Mouse (Mus musculus): ENCODE data around the gene Diablo. TPM values are rescaled to one million over a fixed set of nuclear protein-coding genes. Genes with fewer than 3 reads are reported as not detected.

Gene Diablo
- polyA plus RNA-seq, 1 experiment from 2014 or later = 131 TPM

DNA sequence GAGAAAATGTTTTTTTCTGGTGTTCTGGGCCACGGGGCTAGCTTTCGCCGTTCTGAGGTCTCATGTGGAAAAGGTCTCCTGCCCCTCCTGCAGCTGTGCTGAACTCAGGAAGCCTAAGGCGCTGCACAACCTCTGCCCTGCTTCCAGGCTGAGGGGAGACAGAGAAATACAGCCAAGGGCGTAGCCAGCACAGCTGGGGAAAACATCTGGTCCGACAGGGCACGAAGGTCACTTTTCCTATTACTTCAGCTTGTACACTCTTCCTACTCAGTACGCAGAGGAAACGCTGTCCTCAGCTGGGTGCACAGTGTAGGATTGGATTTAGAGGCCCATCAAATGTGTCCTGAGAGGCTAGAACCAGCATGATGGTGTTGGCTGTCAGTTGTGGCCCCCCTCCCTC, 34.0 kb downstream of the Diablo start:
- WGBS = 64% methylated on average over 9 of the region's 9 CpGs
- Histone ChIP-seq H3K4me1 (replicated peaks) (peaks cover 11% of the 10 kb centered on the region), H3K9ac (replicated peaks) (no peak overlapping the region), H3K4me3 (replicated peaks) (no peak overlapping the region), H3K27me3 (peaks cover 9% of the 10 kb centered on the region; the same call in 1 of the 2 replicates), H3K36me3 (no peaks in the 10 kb centered on the region), H3K4me2 (replicated peaks) (no peak overlapping the region), H3K27ac (no peak overlapping the region), H3K9me3 (no peaks in the 10 kb centered on the region)
- no peak for ATAC-seq

DNA sequence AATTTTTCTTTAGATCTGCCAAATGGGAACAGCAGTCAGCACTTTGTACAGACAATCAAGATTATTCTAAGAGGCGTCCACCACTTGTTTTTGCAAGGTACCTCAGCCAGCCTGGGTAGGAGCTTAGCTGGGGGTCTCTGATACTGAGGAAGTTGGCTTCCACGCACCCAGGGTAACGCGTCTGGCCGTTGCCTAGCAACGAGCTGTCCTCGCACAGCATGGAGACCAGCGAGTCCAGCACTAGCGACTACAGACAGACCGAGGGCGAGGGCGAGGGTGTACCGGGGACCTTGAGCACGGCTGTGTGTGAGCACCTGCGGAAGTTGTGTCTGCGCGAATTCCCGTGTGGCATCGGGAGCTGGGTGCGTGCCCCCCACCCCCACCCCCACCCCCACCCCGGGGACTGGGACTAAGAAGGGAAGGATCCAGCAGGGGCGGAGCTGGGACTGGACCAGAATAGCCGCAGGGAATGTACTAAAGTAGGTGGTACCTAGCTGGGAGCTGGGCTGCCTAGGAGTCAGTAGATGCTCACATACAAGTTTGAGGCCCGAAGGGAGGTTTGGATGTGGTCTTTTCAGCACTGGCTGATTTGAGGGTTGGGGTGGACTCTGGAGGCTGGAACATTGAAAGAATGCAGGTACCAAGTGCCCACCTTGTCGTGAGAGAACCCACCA, 34.7 kb downstream of the Diablo start, which contains the start of the genes Lrrc43 and Il31:
Lrrc43 (plus strand) TSS at position 194 of the 674 bp plus-strand sequence.
Il31 (minus strand) TSS at position 378 of the 674 bp plus-strand sequence.
- peak; percentile 85 for ATAC-seq
- Histone ChIP-seq H3K9me3 (no peaks in the 10 kb centered on the region), H3K27ac (no peak within 1 kb of the TSS), H3K27me3 (peaks cover 9% of the 10 kb centered on the region; the same call in 1 of the 2 replicates), H3K9ac (replicated peaks) (no peak within 1 kb of the TSS), H3K4me2 (replicated peaks) (peak within 1 kb of the TSS; percentile 57), H3K36me3 (no peaks in the 10 kb centered on the region), H3K4me3 (replicated peaks) (peak within 1 kb of the TSS; percentile 30), H3K4me1 (replicated peaks) (peaks cover 11% of the 10 kb centered on the region)
- WGBS = 6% methylated on average over 25 of the region's 25 CpGs

DNA sequence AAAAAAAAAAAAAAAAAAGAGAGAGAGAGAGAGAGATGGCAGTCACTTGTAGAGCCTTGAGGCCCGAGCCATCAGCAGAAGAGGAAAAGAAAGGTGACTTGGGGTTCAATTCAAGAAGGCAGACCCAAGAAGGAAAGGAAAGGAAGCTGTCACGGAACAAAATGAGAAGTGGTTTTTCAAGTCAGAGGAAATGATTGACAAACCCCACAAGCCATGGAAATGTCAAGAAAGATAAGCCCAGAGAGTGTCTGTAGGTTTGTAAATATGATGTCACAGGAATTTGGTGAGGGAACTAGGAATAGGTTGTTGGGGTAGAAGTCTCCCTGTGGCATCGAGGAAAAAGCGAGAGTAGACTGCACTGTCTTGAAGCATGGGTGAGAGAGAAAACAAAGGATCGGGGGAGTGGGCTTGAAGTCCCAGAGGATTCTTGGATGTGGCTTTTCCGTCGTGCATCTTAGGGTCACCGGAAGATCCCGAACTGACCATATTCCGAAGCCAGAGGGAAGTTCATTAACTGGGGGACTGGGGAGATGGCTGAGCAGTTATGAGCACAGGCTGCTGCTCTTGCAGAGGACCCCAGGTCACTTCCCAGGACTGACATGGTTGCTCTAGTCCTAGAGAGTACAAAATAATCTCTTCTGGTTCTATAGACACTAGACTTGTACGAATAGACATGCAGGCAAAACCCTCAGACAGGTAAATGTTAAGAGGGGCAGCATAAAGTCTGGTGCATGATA, 36.1 kb downstream of the Diablo start:
- 87% methylated on average over 11 of the region's 11 CpGs for WGBS
- H3K36me3 ChIP-seq = no peaks in the 10 kb centered on the region
- no peak overlapping the region for H3K4me2 ChIP-seq (replicated peaks)
- ATAC-seq = no peak
- no peak overlapping the region for H3K9ac ChIP-seq (replicated peaks)
- H3K9me3 ChIP-seq = no peaks in the 10 kb centered on the region
- peaks cover 9% of the 10 kb centered on the region; the same call in 1 of the 2 replicates for H3K27me3 ChIP-seq
- H3K27ac ChIP-seq = no peak overlapping the region
- no peak overlapping the region for H3K4me3 ChIP-seq (replicated peaks)
- peaks cover 11% of the 10 kb centered on the region for H3K4me1 ChIP-seq (replicated peaks)

DNA sequence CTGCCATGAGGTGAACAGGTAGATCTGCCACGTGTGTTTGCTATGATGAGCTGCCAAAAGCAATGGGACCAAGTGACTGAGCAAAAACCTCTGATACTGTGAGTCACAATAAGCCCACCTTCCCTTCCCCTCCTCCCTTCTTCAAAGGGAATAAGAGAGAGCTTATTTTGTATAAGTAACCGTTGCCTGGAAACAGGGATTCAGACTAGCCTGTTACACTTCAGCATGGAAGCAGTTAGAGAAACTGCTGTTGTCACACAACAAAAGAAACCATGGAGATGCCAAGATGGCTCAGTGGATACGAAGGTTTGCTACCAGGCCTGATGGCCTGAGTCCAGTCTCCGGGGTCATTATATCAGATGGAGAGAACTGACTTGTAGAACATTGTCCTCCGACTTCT, 50.2 kb downstream of the Diablo start:
- no peaks in the 10 kb centered on the region; the same call in 1 of the 2 replicates for H3K9me3 ChIP-seq
- WGBS = 64% methylated on average over 5 of the region's 5 CpGs
- H3K27ac ChIP-seq = no peak overlapping the region
- no peaks in the 10 kb centered on the region; the same call in 1 of the 2 replicates for H3K4me1 ChIP-seq (replicated peaks)
- H3K4me3 ChIP-seq (replicated peaks) = no peak overlapping the region
- H3K4me2 ChIP-seq (replicated peaks) = no peak overlapping the region
- no peaks in the 10 kb centered on the region for H3K27me3 ChIP-seq
- no peaks in the 10 kb centered on the region for H3K36me3 ChIP-seq
- H3K9ac ChIP-seq (replicated peaks) = no peak overlapping the region
- ATAC-seq = no peak

DNA sequence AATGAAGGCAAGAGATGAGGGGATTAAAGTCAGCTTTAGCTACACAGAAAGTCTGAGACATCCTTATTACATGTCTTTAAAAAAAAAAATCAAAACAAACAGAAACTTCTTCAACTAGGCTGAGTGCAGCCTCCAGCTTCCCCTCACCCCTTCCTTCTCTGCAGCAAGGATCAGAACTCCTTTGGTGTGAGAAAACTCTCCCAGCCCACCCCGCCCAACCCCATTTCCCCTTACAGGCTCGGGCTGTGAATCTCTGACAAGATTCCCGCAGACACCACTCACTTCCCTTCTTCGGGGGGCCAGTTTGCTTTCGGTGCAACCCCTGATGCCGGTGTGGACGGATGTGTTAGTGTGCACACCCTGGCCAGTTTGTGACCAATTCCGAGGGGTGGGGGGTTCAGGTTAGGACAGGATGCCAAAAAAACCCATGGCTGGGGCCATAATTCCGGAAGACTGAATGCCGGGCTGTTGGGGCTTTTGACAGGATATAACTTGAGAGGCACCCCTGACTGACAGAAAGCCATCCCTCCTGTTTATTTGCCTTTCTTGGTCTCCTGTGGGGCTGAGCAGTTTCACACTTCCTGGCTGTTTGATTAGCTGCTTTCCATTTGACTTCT, 53.1 kb downstream of the Diablo start:
- H3K9ac ChIP-seq (replicated peaks) = no peak overlapping the region
- no peaks in the 10 kb centered on the region for H3K27me3 ChIP-seq
- H3K9me3 ChIP-seq = no peaks in the 10 kb centered on the region
- no peak overlapping the region for H3K4me3 ChIP-seq (replicated peaks)
- no peaks in the 10 kb centered on the region; the same call in 1 of the 2 replicates for H3K4me1 ChIP-seq (replicated peaks)
- H3K27ac ChIP-seq = no peak overlapping the region
- no peaks in the 10 kb centered on the region for H3K36me3 ChIP-seq
- H3K4me2 ChIP-seq (replicated peaks) = no peak overlapping the region
- WGBS = 67% methylated on average over 10 of the region's 10 CpGs
- no peak for ATAC-seq

DNA sequence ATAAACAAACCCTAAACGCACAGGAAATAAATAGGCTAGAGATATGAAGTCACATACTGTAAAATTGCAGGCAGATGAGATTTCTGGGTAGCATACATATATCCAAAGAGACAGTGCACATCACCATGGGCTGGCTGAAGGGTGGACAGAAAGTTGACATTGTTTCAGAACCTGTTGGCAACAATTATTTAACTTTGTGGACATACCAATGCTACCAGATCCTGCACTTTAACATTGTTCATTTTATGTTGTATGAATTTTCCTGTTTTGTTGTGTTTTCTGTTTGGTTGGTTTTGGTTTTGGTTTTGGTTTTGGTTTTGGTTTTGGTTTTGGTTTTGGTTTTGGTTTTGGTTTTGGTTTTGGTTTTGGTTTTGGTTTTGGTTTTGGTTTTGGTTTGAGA, 59.3 kb downstream of the Diablo start:
- Histone ChIP-seq H3K4me2 (replicated peaks) (no peak overlapping the region), H3K4me3 (replicated peaks) (no peak overlapping the region), H3K9me3 (no peaks in the 10 kb centered on the region), H3K4me1 (replicated peaks) (no peaks in the 10 kb centered on the region), H3K27me3 (no peaks in the 10 kb centered on the region), H3K9ac (replicated peaks) (no peak overlapping the region), H3K27ac (no peak overlapping the region), H3K36me3 (no peaks in the 10 kb centered on the region)
- 100% methylated on average over 1 of the region's 1 CpGs for WGBS
- no peak for ATAC-seq

DNA sequence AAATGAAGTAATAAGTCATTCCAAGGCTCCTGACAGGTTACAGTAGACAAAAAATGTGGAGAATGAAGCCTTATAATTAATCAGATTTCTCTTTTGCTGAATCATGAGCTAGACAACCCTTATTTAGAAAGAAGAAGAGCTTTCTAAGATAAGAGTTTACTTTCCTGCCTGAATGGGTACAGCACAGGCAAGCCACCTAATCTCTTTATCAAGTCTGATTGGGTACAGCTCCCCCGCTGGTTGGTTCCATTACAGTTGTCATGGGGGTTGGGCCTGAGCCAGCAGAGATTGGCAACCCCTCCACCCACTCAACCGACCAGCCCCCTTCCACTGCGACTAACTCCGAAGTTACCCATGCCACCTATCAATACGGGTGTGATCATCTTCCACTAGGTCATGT, 62.6 kb downstream of the Diablo start:
- no peak for ATAC-seq
- peaks cover 21% of the 10 kb centered on the region for H3K36me3 ChIP-seq
- no peak overlapping the region for H3K4me2 ChIP-seq (replicated peaks)
- H3K27ac ChIP-seq = no peak overlapping the region
- H3K4me1 ChIP-seq (replicated peaks) = no peaks in the 10 kb centered on the region
- no peak overlapping the region for H3K4me3 ChIP-seq (replicated peaks)
- no peaks in the 10 kb centered on the region for H3K9me3 ChIP-seq
- 53% methylated on average over 5 of the region's 5 CpGs for WGBS
- H3K9ac ChIP-seq (replicated peaks) = no peak overlapping the region
- H3K27me3 ChIP-seq = no peaks in the 10 kb centered on the region

Small RNA genes within 50 kb of the gene (microRNA-seq; reads per million reads assigned to microRNA genes)
- gene Mir7647 = 2.7 reads per million, percentile 9 among the genes with 10 or more reads in this experiment

Other genes starting within 250 kb of the Diablo start
- gene Bcl7a, start 180.3 kb downstream of the Diablo start, polyA plus RNA-seq (2015; fragmentation: Nextera tagmentation; extraction: Ambion mirVana) = 47.8 and 53.0 TPM in 2 replicates
- gene Mlxip, start 129.4 kb downstream of the Diablo start, polyA plus RNA-seq (2015; fragmentation: Nextera tagmentation; extraction: Ambion mirVana) = 17.4 and 18.7 TPM in 2 replicates
- 0.15 and 0.28 TPM in 2 replicates for gene Lrrc43, start 34.9 kb downstream of the Diablo start, polyA plus RNA-seq (2015; fragmentation: Nextera tagmentation; extraction: Ambion mirVana)
- not detected in 2 replicates for gene Il31, start 34.7 kb downstream of the Diablo start, polyA plus RNA-seq (2015; fragmentation: Nextera tagmentation; extraction: Ambion mirVana)
- 1.5 TPM in 2 replicates for gene B3gnt4, start 13.7 kb downstream of the Diablo start, polyA plus RNA-seq (2015; fragmentation: Nextera tagmentation; extraction: Ambion mirVana)
- 1.1 and 1.5 TPM in 2 replicates for gene Gm49027, start 1.3 kb upstream of the Diablo start, polyA plus RNA-seq (2015; fragmentation: Nextera tagmentation; extraction: Ambion mirVana)
- gene Vps33a, start 48.9 kb upstream of the Diablo start, polyA plus RNA-seq (2015; fragmentation: Nextera tagmentation; extraction: Ambion mirVana) = 37.9 and 40.6 TPM in 2 replicates
- 81.1 and 81.2 TPM in 2 replicates for gene Clip1, start 160.4 kb upstream of the Diablo start, polyA plus RNA-seq (2015; fragmentation: Nextera tagmentation; extraction: Ambion mirVana)
- 81.8 and 83.6 TPM in 2 replicates for gene Zcchc8, start 196.9 kb upstream of the Diablo start, polyA plus RNA-seq (2015; fragmentation: Nextera tagmentation; extraction: Ambion mirVana)
- 173 and 184 TPM in 2 replicates for gene Rsrc2, start 225.2 kb upstream of the Diablo start, polyA plus RNA-seq (2015; fragmentation: Nextera tagmentation; extraction: Ambion mirVana)
- 14.8 TPM in 2 replicates for gene Kntc1, start 225.5 kb upstream of the Diablo start, polyA plus RNA-seq (2015; fragmentation: Nextera tagmentation; extraction: Ambion mirVana)

Measured in midbrain, embryonic 13.5 days (tissue).